Mouse (Mus musculus) kidney, postnatal 14 days (tissue): ENCODE results near the gene Gm3248.
"Not testable (repeated sequence)": the region's sequence is repeated elsewhere in the genome, so short reads cannot be mapped to it uniquely, and the experiment has no call there.

Source experiments
- DNase-seq: peaks from one replicate; pipeline ENCODE4 v3.0.0; 2022; ENCODE audit warnings: mixed read lengths

Gm3248 gene

DNA sequence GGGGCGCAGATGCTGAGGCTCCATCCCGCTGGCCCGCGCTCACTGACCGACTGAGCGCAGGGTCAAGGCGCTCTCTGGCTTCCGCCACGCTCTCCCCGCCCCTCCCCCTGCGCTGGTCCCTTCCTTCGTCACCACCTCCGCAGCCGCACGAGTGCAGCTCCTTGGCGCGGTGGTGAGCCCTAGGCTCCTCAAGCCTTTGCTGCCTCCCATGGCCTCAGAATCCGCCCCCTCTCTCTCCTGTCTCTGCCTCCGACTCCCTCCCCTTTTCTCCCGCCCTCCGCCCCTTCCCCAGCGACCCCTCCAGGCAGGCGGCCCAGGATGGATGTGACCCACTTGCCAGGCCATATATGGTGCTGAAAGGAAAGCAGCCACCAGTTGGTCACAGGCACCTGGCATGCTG is at the start of gene Gm3248:
Gm3248 (minus strand) TSS at position 111 of the 400 bp plus-strand sequence.
- peak; percentile 34 for DNase-seq

DNA sequence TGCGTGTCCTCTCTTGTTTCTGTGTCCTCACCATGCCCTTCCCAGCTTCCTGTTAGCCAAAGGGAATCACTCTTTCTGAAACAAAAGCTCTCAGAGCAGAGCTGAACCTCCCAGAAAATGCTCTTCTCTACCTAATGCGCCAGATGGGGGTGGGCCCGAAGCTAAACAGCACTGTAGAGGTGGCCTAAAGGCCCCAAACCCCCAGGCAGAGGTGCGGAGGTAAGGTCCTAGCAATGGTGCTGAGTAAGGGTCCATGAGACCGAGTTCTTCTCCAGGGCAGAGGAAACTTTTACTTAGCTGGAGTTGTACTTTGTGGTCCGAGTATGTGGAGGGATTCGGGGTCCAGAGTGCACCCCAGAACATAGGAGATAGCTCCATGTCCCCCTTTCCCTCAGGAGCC is 25.6 kb upstream of the Gm3248 start:
- peak; percentile 9 for DNase-seq

DNA sequence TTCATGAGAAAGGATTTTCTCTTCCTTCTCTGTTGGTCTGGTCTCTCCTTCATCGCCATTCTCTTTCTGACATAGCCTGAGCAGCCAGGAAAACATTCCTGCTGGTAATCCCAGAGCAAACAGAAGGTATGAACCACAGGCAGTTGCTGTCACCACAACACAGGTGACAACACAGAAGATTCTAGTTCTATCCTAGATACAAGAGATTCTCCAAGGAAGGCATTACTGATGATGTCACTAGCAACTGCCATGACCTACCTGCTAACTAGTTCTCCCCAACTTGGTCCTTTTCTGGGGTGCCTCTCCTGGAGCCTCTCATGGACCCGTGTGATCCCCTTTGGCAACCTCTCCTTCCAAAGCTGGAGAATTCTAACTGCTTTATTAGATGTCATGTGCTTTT is 17.5 kb upstream of the Gm3248 start, which contains the start of gene Gm3453:
Gm3453 (minus strand) TSS at position 101 of the 400 bp plus-strand sequence.
- DNase-seq, result not testable (repeated sequence)

DNA sequence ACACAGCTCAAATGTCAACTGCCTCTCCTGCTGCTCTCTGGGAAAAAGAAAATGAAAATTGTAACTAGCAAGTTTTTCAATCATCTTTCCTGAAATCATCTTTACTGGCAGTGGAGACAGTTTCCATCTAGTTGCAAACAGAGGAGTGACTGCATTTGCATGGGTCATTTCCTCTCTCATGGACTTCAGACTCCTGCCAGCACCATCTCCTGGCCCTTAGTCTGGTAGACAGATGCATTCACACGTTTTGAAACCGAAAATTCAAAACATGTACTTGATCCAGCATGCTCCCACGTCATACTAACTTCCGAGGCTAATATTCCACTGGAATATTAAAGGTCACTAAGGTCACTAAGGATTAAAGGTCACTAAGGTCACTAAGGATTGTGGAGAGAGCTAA is 896 bp upstream of the Gm3248 start:
- peak; percentile 4 for DNase-seq

DNA sequence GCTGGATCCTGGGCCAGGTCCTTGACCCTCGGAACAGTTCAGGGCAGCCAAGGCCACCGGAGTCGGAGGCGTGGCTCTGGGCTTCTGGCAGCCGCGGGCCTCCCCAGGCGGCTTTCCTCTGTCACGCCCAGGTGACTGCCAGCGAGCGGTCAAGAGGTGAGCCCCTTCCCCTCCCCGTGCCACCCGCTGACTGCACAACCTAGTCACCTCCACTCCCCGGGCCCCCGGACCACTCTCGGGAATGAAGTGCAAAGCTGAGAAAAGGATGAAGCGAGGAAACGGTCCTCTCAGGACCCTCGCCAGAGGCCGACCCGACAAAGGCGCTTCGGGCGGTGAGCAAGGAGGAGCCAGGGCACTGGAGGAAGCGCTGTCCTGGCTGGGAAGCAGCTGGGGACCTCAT is 443 bp downstream of the Gm3248 start:
- DNase-seq, result peak; percentile 10

DNA sequence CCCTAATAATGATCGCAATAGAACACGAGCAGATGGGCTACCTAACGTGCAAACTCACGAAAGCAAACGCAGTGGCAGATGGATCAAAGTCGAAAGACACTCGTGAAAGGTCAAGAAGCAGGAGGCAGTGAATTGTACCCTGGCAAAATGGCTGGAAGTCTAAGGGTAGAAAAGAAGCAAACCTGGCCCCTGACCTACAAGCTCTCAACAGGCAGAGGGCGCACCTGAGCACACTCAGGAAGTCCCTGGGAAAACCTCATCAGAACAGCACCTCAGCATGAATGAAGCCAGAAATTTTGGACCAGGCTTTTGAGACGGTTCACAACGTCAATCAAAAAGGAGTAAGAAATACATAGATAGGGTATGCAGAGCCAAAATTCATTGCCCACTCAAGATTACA is 1.1 kb downstream of the Gm3248 start:
- DNase-seq, result peak; percentile 1

DNA sequence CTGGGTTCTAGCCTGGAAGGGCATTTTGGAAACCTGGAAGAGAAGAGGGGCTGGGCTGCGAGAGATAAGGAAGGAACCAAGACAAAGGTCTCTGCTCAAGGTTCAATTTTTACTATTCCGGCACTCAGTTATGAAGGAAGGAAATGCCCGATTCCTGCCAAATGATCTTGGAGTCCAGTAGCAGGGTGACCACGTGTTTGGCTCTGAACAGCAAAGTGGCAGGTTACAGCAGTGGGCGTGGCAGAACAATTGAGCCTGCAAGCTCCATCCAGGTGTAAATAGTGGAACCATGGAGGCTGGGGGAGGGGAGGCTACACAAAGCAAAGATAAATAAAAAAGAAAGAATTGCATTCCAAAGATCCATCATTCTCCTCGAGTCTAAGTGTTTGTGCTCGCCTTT is 38.3 kb downstream of the Gm3248 start:
- DNase-seq, result not testable (repeated sequence)

DNA sequence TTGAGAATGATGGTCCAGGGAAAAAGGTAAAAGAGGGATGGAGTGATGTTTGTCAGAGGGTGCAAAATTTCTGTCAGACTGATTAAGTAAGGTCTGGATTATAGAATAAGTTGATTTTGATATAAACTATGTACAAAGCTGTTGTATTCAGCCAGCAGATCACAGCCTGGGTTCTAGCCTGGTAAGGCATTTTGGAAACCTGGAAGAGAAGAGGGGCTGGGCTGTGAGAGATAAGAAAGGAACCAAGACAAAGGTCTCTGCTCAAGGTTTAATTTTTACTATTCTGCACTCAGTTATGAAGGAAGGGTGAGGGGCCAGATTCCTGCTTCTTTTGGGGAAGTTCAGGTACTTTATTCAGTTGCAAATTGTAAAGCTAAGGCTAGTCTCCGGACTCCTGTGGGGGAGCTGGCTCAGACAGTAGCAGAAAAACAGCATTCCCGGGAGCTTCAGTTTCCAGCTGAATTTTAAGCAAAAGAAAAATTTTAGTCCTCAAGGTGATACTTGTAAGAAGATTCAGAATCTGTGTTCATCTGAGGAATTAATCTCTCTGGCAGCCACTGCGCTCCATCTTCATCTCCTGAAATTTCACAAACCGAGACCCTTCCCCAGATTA is 43.1 kb downstream of the Gm3248 start:
- DNase-seq, result peak; percentile 7

DNA sequence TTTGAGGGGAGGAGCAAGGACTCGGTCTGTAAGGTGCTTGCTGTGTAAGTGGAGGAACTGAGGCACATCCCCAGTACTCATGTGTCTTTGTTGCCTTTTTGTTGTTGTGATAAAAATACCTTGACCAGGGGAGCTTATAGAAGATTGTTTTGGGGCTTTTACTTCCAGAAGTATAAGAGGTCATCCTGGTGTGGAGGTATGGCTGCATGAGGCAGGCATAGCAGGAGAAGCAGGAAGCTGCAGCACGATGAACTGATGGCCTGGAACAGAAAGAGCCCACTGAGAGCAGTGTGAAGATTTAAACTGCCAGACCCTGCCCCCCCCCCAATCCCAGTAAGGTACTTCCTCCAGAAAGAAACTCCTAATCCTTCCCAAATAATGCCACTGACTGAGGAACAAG is 47.8 kb downstream of the Gm3248 start:
- DNase-seq, result not testable (repeated sequence)
